Mouse (Mus musculus) stomach, embryonic 14.5 days (tissue): ENCODE data around the gene Naa40. TPM values are rescaled to one million over a fixed set of nuclear protein-coding genes. Genes with fewer than 3 reads are reported as not detected.

Experiments
- ATAC-seq: fragments of 200-750 bp; cut with Nextera tagmentation; 2 replicates; pipeline ENCODE4 v1.8.0; 2017; ENCODE audit warnings: low read depth, moderate TSS enrichment; ENCODE audit not compliant: insufficient number of reproducible peaks, insufficient read depth, low FRiP score
- H3K27ac ChIP-seq: fragments of 300-500 bp; sonication (generic); 2 replicates; pipeline ENCODE4 v1.5.1; 2014; ENCODE audit warnings: mild to moderate bottlenecking, low read length, moderate library complexity, mixed read lengths
- H3K27me3 ChIP-seq: fragments of 300-500 bp; sonication (generic); 2 replicates; pipeline ENCODE4 v1.6.1; 2014; ENCODE audit warnings: low read length, control low read depth, mixed read lengths; ENCODE audit not compliant: control insufficient read depth, insufficient read depth
- H3K36me3 ChIP-seq: fragments of 300-500 bp; sonication (generic); 2 replicates; pipeline ENCODE4 v1.6.1; 2014; ENCODE audit warnings: mild to moderate bottlenecking, control low read depth, low read length, moderate library complexity, mixed read lengths; ENCODE audit not compliant: control insufficient read depth, insufficient read depth
- H3K4me1 ChIP-seq: fragments of 300-500 bp; sonication (generic); 2 replicates; pipeline ENCODE4 v1.6.1; 2014; ENCODE audit warnings: low read length, control low read depth, mixed read lengths; ENCODE audit not compliant: control insufficient read depth, insufficient read depth
- H3K4me2 ChIP-seq: fragments of 300-500 bp; sonication (generic); replicated peaks from 2 replicates; pipeline ENCODE4 v1.6.1; 2014; ENCODE audit warnings: low read depth, low read length, control low read depth
- H3K4me3 ChIP-seq: fragments of 300-500 bp; sonication (generic); 2 replicates; pipeline ENCODE4 v1.5.1; 2014; ENCODE audit warnings: low read depth, low read length, control low read depth
- H3K9ac ChIP-seq: fragments of 300-500 bp; sonication (generic); replicated peaks from 2 replicates; pipeline ENCODE4 v1.6.1; 2014; ENCODE audit warnings: low read depth, mild to moderate bottlenecking, control low read depth, low read length, moderate library complexity, mixed read lengths
- H3K9me3 ChIP-seq: fragments of 300-500 bp; sonication (generic); 2 replicates; pipeline ENCODE4 v1.6.1; 2016; ENCODE audit warnings: low read depth, low read length, control low read depth; ENCODE audit not compliant: control insufficient read depth
- WGBS: fragments of 180-500 bp; shearing (Covaris S2); extraction: QIAGEN DNeasy Blood & Tissue Kit; methylation state at CpG from one replicate; pipeline ENCODE4 v1.1.7; 2014; 5-methylcytosine and 5-hydroxymethylcytosine counted together
- polyA plus RNA-seq: library from polyadenylated mRNA; unstranded; fragments of >200 nt; fragmentation: Nextera tagmentation; extraction: Ambion mirVana; gene quantifications from 2 replicates; pipeline ENCODE4 v1.2.1, GENCODE M21; 2014

Naa40 gene
- polyA plus RNA-seq, 1 experiment from 2014 or later = 59.6 TPM

- Histone ChIP-seq H3K9ac (no peak overlapping the region), H3K27ac (no peak overlapping the region), H3K4me2 (no peak overlapping the region), H3K4me1 (peaks cover 22% of the 10 kb centered on the region), H3K27me3 (no peaks in the 10 kb centered on the region), H3K36me3 (no peaks in the 10 kb centered on the region), H3K4me3 (no peak overlapping the region), H3K9me3 (no peaks in the 10 kb centered on the region)
- WGBS = 45% methylated on average over 3 of the region's 3 CpGs
- no peak for ATAC-seq
Observed at GRCm38 (mm10) chr19:7178841-7179452, 62.0 kb downstream of the Naa40 start.

- Histone ChIP-seq H3K27ac (0 out of 2 replicates have a peak overlapping the region, but pooled peaks have one; percentile 15), H3K27me3 (no peaks in the 10 kb centered on the region), H3K9me3 (no peaks in the 10 kb centered on the region), H3K4me2 (no peak overlapping the region), H3K4me3 (no peak overlapping the region), H3K4me1 (peaks cover 22% of the 10 kb centered on the region), H3K36me3 (no peaks in the 10 kb centered on the region), H3K9ac (no peak overlapping the region)
- WGBS = 47% methylated on average over 13 of the region's 13 CpGs
- ATAC-seq = no peak
Observed at GRCm38 (mm10) chr19:7177804-7178511, 63.0 kb downstream of the Naa40 start.

DNA sequence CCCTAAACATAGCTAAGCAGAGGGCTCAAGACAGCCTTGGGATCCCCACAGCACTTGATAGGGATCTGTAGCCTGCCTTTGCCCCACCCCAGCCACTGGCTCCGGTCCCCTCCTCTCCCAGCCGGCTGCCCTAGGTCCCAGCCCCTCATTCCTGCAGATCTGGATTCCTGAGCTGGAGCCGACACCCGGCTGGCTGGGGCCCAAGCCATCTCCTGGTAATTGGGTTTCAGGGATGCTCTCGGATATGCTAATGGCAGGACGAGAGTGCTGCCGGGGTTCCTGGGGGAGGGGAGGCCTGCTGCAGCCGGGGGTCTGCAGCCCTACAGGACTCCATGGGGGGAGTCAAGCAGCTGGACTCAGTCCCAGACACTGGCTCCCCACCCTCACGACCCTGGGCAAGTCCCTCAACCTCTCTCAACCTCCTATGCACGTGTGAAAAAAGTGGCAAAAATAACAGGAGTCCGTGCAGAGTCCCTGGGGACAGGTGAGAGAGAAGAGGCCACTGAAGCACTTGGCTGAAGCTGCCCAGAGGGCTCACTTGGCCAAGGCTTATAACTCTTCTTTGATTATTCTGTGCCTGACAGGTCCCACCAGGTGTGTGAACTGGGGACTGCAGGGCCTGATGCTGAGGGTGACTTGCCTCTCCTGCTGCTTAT is 64.8 kb downstream of the Naa40 start:
- Histone ChIP-seq H3K4me3 (no peak overlapping the region), H3K4me1 (peaks cover 22% of the 10 kb centered on the region), H3K36me3 (no peaks in the 10 kb centered on the region), H3K27me3 (no peaks in the 10 kb centered on the region), H3K27ac (no peak overlapping the region), H3K9me3 (no peaks in the 10 kb centered on the region), H3K9ac (no peak overlapping the region), H3K4me2 (no peak overlapping the region)
- ATAC-seq = 0 out of 2 replicates have a peak, but pooled peaks have one; percentile 11
- WGBS = 11% methylated on average over 11 of the region's 11 CpGs

Other genes starting within 250 kb of the Naa40 start
- 23.8 and 31.2 TPM in 2 replicates for gene Dnajc4, start 248.6 kb downstream of the Naa40 start, polyA plus RNA-seq
- 15.3 and 19.6 TPM in 2 replicates for gene Nudt22, start 245.1 kb downstream of the Naa40 start, polyA plus RNA-seq
- 9.6 and 11.5 TPM in 2 replicates for gene Trpt1, start 245.1 kb downstream of the Naa40 start, polyA plus RNA-seq
- 8.2 and 8.3 TPM in 2 replicates for gene Fermt3, start 221.7 kb downstream of the Naa40 start, polyA plus RNA-seq
- 201 and 210 TPM in 2 replicates for gene Stip1, start 201.2 kb downstream of the Naa40 start, polyA plus RNA-seq
- 7.7 and 8.3 TPM in 2 replicates for gene Macrod1, start 184.4 kb downstream of the Naa40 start, polyA plus RNA-seq
- gene Flrt1, start 135.5 kb downstream of the Naa40 start, polyA plus RNA-seq = 7.4 and 9.2 TPM in 2 replicates
- gene Otub1, start 34.9 kb downstream of the Naa40 start, polyA plus RNA-seq = 222 and 238 TPM in 2 replicates
- gene Cox8a, start 23.6 kb downstream of the Naa40 start, polyA plus RNA-seq = 1,044 and 1,144 TPM in 2 replicates
- 8.4 and 10.2 TPM in 2 replicates for gene Rcor2, start 26.1 kb upstream of the Naa40 start, polyA plus RNA-seq
- gene Mark2, start 100.7 kb upstream of the Naa40 start, polyA plus RNA-seq = 54.4 and 63.4 TPM in 2 replicates
- gene Spindoc, start 141.8 kb upstream of the Naa40 start, polyA plus RNA-seq = 25.2 and 29.9 TPM in 2 replicates
- 13.8 TPM in 2 replicates for gene 2700081O15Rik, start 176.4 kb upstream of the Naa40 start, polyA plus RNA-seq
- gene Rtn3, start 242.1 kb upstream of the Naa40 start, polyA plus RNA-seq = 126 and 130 TPM in 2 replicates